ENCODE assay signal across 8 mouse cellular contexts in genomic region chrX:36329040-36329649, GRCm38 (mm10). TPM values are rescaled to one million over a fixed set of nuclear protein-coding genes. Genes with fewer than 3 reads are reported as not detected.
A peak's percentile ranks its signal among the peaks of the same experiment; 100 is the strongest.
DNase-seq lines count a peak whose midpoint lies in the region; ATAC-seq and TF ChIP-seq lines count a peak whose summit lies in the region.

No protein-coding gene starts in this region.

- intact Hi-C loops in heart, postnatal 25 days (cut with DNase I) = no loop called here

- peaks cover 25% of the 10 kb centered on the region for H3K27me3 ChIP-seq in heart, embryonic 16.5 days (ENCODE audit: control insufficient read depth, insufficient read depth, low read length)

- TF ChIP-seq POLR2A in cortical plate, adult 2 months (IDR thresholded peaks at IDR 0.05; ENCODE audit: extremely low read depth, insufficient read depth, low read length) = no peak

- no peak for TF ChIP-seq CTCF in cortical plate, adult 2 months (IDR thresholded peaks at IDR 0.05; ENCODE audit: extremely low read depth, insufficient read depth, low read length)

- 20% methylated on average over 53 of the region's 66 CpGs for WGBS in heart, embryonic 16.5 days

- H3K36me3 ChIP-seq in ES-E14 (ENCODE audit: control insufficient read depth, insufficient read depth, low read length, poor library complexity, severe bottlenecking) = no peaks in the 10 kb centered on the region
- H3K36me3 ChIP-seq in heart, embryonic 16.5 days (ENCODE audit: control insufficient read depth, insufficient read depth) = no peaks in the 10 kb centered on the region

- H3K4me2 ChIP-seq in heart, embryonic 16.5 days (ENCODE audit: low read depth, low read length) = peak overlapping the region; percentile 66

- H3K9ac ChIP-seq in ES-E14 (ENCODE audit: insufficient read depth, low read depth, low read length, poor library complexity, severe bottlenecking) = peak overlapping the region; percentile 64
- H3K9ac ChIP-seq in heart, embryonic 16.5 days (ENCODE audit: low read length) = peak overlapping the region; percentile 50

- in situ Hi-C loops in ES-E14 (cut with MboI; ENCODE audit: low sequenced_read_pairs in 2 of 2, unreplicated experiment in 2 of 2) = no loop called here

- peaks cover 0 to 3% of the 10 kb centered on the region in 2 experiments; a peak in 1 of 4 replicates for H3K4me1 ChIP-seq in ES-E14 (ENCODE audit: control insufficient read depth in 2 of 2, insufficient read depth in 2 of 2, low read length in 2 of 2, poor library complexity in 1 of 2)
- no peaks in the 10 kb centered on the region for H3K4me1 ChIP-seq in cortical plate, adult 2 months (ENCODE audit: control insufficient read depth, insufficient read depth, low read length)
- 0 out of 2 replicates have a peak, but pooled peaks cover 2% of the 10 kb centered on the region for H3K4me1 ChIP-seq in heart, embryonic 16.5 days (ENCODE audit: control insufficient read depth, insufficient read depth, low read length)

- ATAC-seq in heart, embryonic 16.5 days (replicated peaks; ENCODE audit: extremely low read depth, insufficient read depth, low FRiP score) = no peak
- ATAC-seq in megakaryocyte progenitor cell, adult 5-6 weeks (replicated peaks; ENCODE audit: poor library complexity) = peak; percentile 17; the same call in 1 of the 2 replicates

- peak; percentile 7 to 32 for DNase-seq in heart, adult 18-20 months
- DNase-seq in heart, postnatal 25 days (ENCODE audit: low spot score) = no peak
- DNase-seq in ES-E14 (ENCODE audit: low read depth, low spot score) = peak; percentile 7
- DNase-seq in kidney, postnatal 14 days = peak; percentile 27
- DNase-seq in thymus, postnatal 36 days = peak; percentile 14 to 32

- peak overlapping the region; percentile 69 to 70 for H3K4me3 ChIP-seq in ES-E14 (ENCODE audit: insufficient read depth in 1 of 2, low read depth in 1 of 2, low read length in 2 of 2, poor library complexity in 1 of 2, severe bottlenecking in 1 of 2)
- peak overlapping the region; percentile 64 for H3K4me3 ChIP-seq in cortical plate, adult 2 months (ENCODE audit: insufficient read depth, low read length)
- H3K4me3 ChIP-seq in heart, embryonic 16.5 days (ENCODE audit: low read length) = peak overlapping the region; percentile 52

- H3K27ac ChIP-seq in ES-E14 (ENCODE audit: insufficient read depth, low read depth, low read length, poor library complexity, severe bottlenecking) = no peak overlapping the region
- H3K27ac ChIP-seq in cortical plate, adult 2 months (ENCODE audit: insufficient read depth, low read length) = no peak overlapping the region
- no peak overlapping the region for H3K27ac ChIP-seq in heart, embryonic 16.5 days (ENCODE audit: low read length)

- no peaks in the 10 kb centered on the region for H3K9me3 ChIP-seq in ES-E14 (ENCODE audit: control insufficient read depth, insufficient read depth, low read depth, low read length)
- no peaks in the 10 kb centered on the region for H3K9me3 ChIP-seq in heart, embryonic 16.5 days (replicated peaks; ENCODE audit: control insufficient read depth, low read length)

TF ChIP-seq in ES-E14, 5 proteins besides CTCF, POLR2A, EP300 and RAD21:
- TF ChIP-seq HCFC1 (IDR thresholded peaks at IDR 0.05; ENCODE audit: borderline replicate concordance, insufficient read depth, low read length) = no peak
- no peak for TF ChIP-seq MAFK (IDR thresholded peaks at IDR 0.05; ENCODE audit: insufficient read depth, low read depth, low read length)
- no peak for TF ChIP-seq ZC3H11A (IDR thresholded peaks at IDR 0.05; ENCODE audit: borderline replicate concordance, low read depth, low read length)
- TF ChIP-seq ZNF384 (IDR thresholded peaks at IDR 0.05; ENCODE audit: low read depth, low read length) = no peak

RNA-seq across cellular contexts. Expression of gene Lonrf3, which starts 1.0 kb away (rescaled TPM):
- 1 to 10 TPM; 1.1 to 1.2 TPM for total RNA-seq in heart, adult 18-20 months (2021)
- total RNA-seq in heart, postnatal 25 days (2021) = 1 to 10 TPM in 1 of 2 experiments, under 1 TPM in 1; 0.70 to 1.5 TPM
- 5.3 and 7.0 TPM in 2 replicates for total RNA-seq in ES-E14 (2012; rRNA removed)
- 4.1 TPM in 2 replicates for polyA plus RNA-seq in cortical plate, adult 2 months (2012; rRNA removed)
- 0.07 and 0.36 TPM in 2 replicates for polyA plus RNA-seq in heart, embryonic 16.5 days (2015; fragmentation: Nextera tagmentation; extraction: Ambion mirVana)
- 10.4 and 13.3 TPM in 2 replicates for total RNA-seq in megakaryocyte progenitor cell, adult 5-6 weeks (2015)
- total RNA-seq in megakaryocyte progenitor cell, adult 5-6 weeks (2017) = 16.9 and 21.3 TPM in 2 replicates
